ENCODE assay signal across 8 mouse cellular contexts in genomic region chr11:54936035-54936770, GRCm38 (mm10). TPM values are rescaled to one million over a fixed set of nuclear protein-coding genes. Genes with fewer than 3 reads are reported as not detected.
A peak's percentile ranks its signal among the peaks of the same experiment; 100 is the strongest.
DNase-seq lines count a peak whose midpoint lies in the region; ATAC-seq and TF ChIP-seq lines count a peak whose summit lies in the region.

No protein-coding gene starts in this region.

- 24% methylated on average over 12 of the region's 12 CpGs for WGBS in heart, embryonic 14.5 days
- 30% methylated on average over 12 of the region's 12 CpGs for WGBS in lung, embryonic 16.5 days

- no peak overlapping the region for H3K4me3 ChIP-seq in heart, embryonic 14.5 days (ENCODE audit: control insufficient read depth in 1 of 2, insufficient read depth in 1 of 2, low read depth in 1 of 2, low read length in 2 of 2)
- no peak overlapping the region for H3K4me3 ChIP-seq in C2C12 (ENCODE audit: insufficient read depth, poor library complexity, severe bottlenecking)
- H3K4me3 ChIP-seq in lung, embryonic 16.5 days (ENCODE audit: low read length) = no peak overlapping the region

- DNase-seq in heart, postnatal 25 days (ENCODE audit: low spot score) = no peak
- DNase-seq in adrenal gland, postnatal 14 days = peak; percentile 82
- DNase-seq in ovary, adult 18-20 months (ENCODE audit: low spot score) = no peak
- DNase-seq in left cerebral cortex, postnatal 14 days (ENCODE audit: low spot score in 2 of 2) = no peak
- DNase-seq in heart, postnatal 10 days = no peak

- H3K79me3 ChIP-seq in C2C12 (ENCODE audit: low read depth) = no peaks in the 10 kb centered on the region

- peaks cover 18 to 27% of the 10 kb centered on the region in 2 experiments for H3K4me1 ChIP-seq in heart, embryonic 14.5 days (ENCODE audit: control insufficient read depth in 2 of 2, insufficient read depth in 2 of 2, low read length in 2 of 2)
- H3K4me1 ChIP-seq in lung, embryonic 16.5 days (replicated peaks; ENCODE audit: control insufficient read depth, insufficient read depth, low read length) = peaks cover 4% of the 10 kb centered on the region; the same call in 1 of the 2 replicates

- ATAC-seq in heart, embryonic 14.5 days (ENCODE audit: insufficient number of reproducible peaks, insufficient read depth, low FRiP score, low read depth) = peak; percentile 34; the same call in 1 of the 2 replicates
- peak; percentile 73 for ATAC-seq in lung, embryonic 16.5 days (ENCODE audit: low read depth)

- TF ChIP-seq CTCF in C2C12 (IDR thresholded peaks at IDR 0.05; ENCODE audit: control insufficient read depth, insufficient read depth, insufficient read length) = no peak

- intact Hi-C loops in heart, postnatal 25 days (cut with DNase I) = no loop called here
- intact Hi-C loops in left cerebral cortex, postnatal 14 days (cut with DNase I) = no loop called here
- intact Hi-C loops in heart, postnatal 10 days (cut with DNase I) = no loop called here

- no peaks in the 10 kb centered on the region for H3K9me3 ChIP-seq in heart, embryonic 14.5 days (ENCODE audit: control insufficient read depth, low read length)
- no peaks in the 10 kb centered on the region for H3K9me3 ChIP-seq in lung, embryonic 16.5 days (ENCODE audit: control insufficient read depth, low read length)

- no peak overlapping the region; the same call in 1 of the 2 replicates for H3K9ac ChIP-seq in heart, embryonic 14.5 days (ENCODE audit: low read length)
- no peak overlapping the region for H3K9ac ChIP-seq in lung, embryonic 16.5 days (ENCODE audit: low read length)

- H3K27me3 ChIP-seq in heart, embryonic 14.5 days (ENCODE audit: control insufficient read depth, insufficient read depth, low read length) = no peaks in the 10 kb centered on the region
- no peaks in the 10 kb centered on the region for H3K27me3 ChIP-seq in C2C12 (ENCODE audit: control insufficient read depth, insufficient read depth, insufficient read length)
- H3K27me3 ChIP-seq in lung, embryonic 16.5 days (ENCODE audit: control insufficient read depth, insufficient read depth, low read depth, low read length) = no peaks in the 10 kb centered on the region

- H3K27ac ChIP-seq in heart, embryonic 14.5 days (replicated peaks in 1 of 2; ENCODE audit: control insufficient read depth in 1 of 2, insufficient read depth in 1 of 2, low read depth in 2 of 2, low read length in 2 of 2) = no peak overlapping the region
- 0 out of 2 replicates have a peak overlapping the region, but pooled peaks have one; percentile 5 for H3K27ac ChIP-seq in lung, embryonic 16.5 days (ENCODE audit: low read length)

- peaks cover 59% of the 10 kb centered on the region for H3K36me3 ChIP-seq in heart, embryonic 14.5 days (ENCODE audit: control insufficient read depth, insufficient read depth, low read length)
- peaks cover 26% of the 10 kb centered on the region for H3K36me3 ChIP-seq in C2C12 (ENCODE audit: control insufficient read depth, insufficient read depth)
- peaks cover 8% of the 10 kb centered on the region; the same call in 1 of the 2 replicates for H3K36me3 ChIP-seq in lung, embryonic 16.5 days (ENCODE audit: control insufficient read depth, insufficient read depth, low read length)

- no peaks in the 10 kb centered on the region for H3K79me2 ChIP-seq in C2C12 (ENCODE audit: control insufficient read depth, insufficient read depth)

- H3K4me2 ChIP-seq in heart, embryonic 14.5 days (ENCODE audit: low read length) = 0 out of 2 replicates have a peak overlapping the region, but pooled peaks have one; percentile 18
- H3K4me2 ChIP-seq in lung, embryonic 16.5 days (ENCODE audit: low read depth, low read length) = no peak overlapping the region

- no peak overlapping the region for H3ac ChIP-seq in C2C12 (ENCODE audit: control insufficient read depth, insufficient read length, low read depth)

TF ChIP-seq in C2C12, 6 proteins besides CTCF, POLR2A, EP300 and RAD21:
- peak; percentile 25 for TF ChIP-seq CEBPB (IDR thresholded peaks at IDR 0.05; ENCODE audit: low read depth)
- TF ChIP-seq MYOD1 (IDR thresholded peaks at IDR 0.05; ENCODE audit: control insufficient read depth, insufficient read length, low read depth) = no peak

RNA-seq across cellular contexts. Expression of gene Tnip1, which starts 26.5 kb away (rescaled TPM):
- 19.3 and 20.5 TPM in 2 replicates for polyA plus RNA-seq in heart, embryonic 14.5 days (2014; fragmentation: Nextera tagmentation; extraction: Ambion mirVana)
- 10 to 100 TPM; 27.1 to 29.8 TPM for total RNA-seq in heart, postnatal 25 days (2021)
- polyA plus RNA-seq in C2C12 (2012; fragmentation: generic; extraction: Trizol) = 18.8 TPM
- total RNA-seq in adrenal gland, postnatal 14 days (2021) = 53.8 and 74.2 TPM in 2 replicates
- 18.7 and 19.2 TPM in 2 replicates for polyA plus RNA-seq in lung, embryonic 16.5 days (2015; fragmentation: Nextera tagmentation; extraction: Ambion mirVana)
- total RNA-seq in left cerebral cortex, postnatal 14 days (2021) = 10 to 100 TPM; 32.4 to 35.0 TPM
- total RNA-seq in heart, postnatal 10 days (2021) = 10 to 100 TPM; 33.4 to 37.1 TPM

RNA-seq across cellular contexts. Expression of gene Gpx3, which starts 34.0 kb away (rescaled TPM):
- 1,228 and 1,448 TPM in 2 replicates for polyA plus RNA-seq in heart, embryonic 14.5 days (2014; fragmentation: Nextera tagmentation; extraction: Ambion mirVana)
- total RNA-seq in heart, postnatal 25 days (2021) = 100 to 1,000 TPM; 177 to 178 TPM
- polyA plus RNA-seq in C2C12 (2012; fragmentation: generic; extraction: Trizol) = 2.0 TPM
- total RNA-seq in adrenal gland, postnatal 14 days (2021) = 308 and 532 TPM in 2 replicates
- polyA plus RNA-seq in lung, embryonic 16.5 days (2015; fragmentation: Nextera tagmentation; extraction: Ambion mirVana) = 181 and 202 TPM in 2 replicates
- 10 to 100 TPM in 1 of 2 experiments, 1 to 10 TPM in 1; 8.3 to 10.7 TPM for total RNA-seq in left cerebral cortex, postnatal 14 days (2021)
- 100 to 1,000 TPM; 102 to 159 TPM for total RNA-seq in heart, postnatal 10 days (2021)

Comparison
In these comparisons a context has a peak if more than half of its experiments do, and no peak if none do; other contexts are left out.
1. RNA of gene Gpx3, which starts 34.0 kb away (total RNA-seq): 308 to 532 TPM in adrenal gland, postnatal 14 days, 177 to 178 TPM in heart, postnatal 25 days and 102 to 159 TPM in heart, postnatal 10 days; 8.3 to 10.7 TPM in left cerebral cortex, postnatal 14 days; every median in the first group is over 4 times any median in the second.